Mouse (Mus musculus) ovary, adult 18-20 months (tissue): Measurements from ENCODE around the gene Doc2g.
"Not testable (repeated sequence)": the region's sequence is repeated elsewhere in the genome, so short reads cannot be mapped to it uniquely, and the experiment has no call there.

Source experiments
- DNase-seq: peaks from one replicate; pipeline ENCODE4 v3.0.0; 2022; ENCODE audit warnings: low spot score, mixed read lengths

The Doc2g gene

GRCm38 (mm10) chr19:4003112-4003511 is at the start of gene Doc2g:
Doc2g (plus strand) TSS chr19:4003313.
- DNase-seq = no peak

- no peak for DNase-seq
These were observed 48.1 kb upstream of the Doc2g start for GRCm38 (mm10) chr19:3955033-3955432.

DNA sequence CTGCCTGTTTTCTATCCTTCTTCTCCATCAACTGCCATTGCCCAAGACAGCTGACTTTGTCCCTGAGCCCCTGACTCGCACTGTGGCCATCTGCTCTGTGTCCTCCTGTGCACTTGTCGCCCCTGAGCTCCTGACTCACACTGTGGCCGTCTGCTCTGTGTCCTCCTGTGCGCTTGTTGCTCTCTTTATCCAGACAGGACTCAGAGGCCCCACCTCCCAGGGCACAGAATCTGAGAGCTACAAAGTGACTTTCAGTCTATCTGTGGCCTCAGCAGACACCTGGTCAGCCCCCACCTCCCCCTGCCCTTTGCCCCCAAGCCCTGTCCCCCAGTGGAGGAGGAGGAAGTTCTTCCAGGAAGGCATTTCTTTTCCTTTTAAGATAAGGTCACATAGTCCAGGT is 47.3 kb upstream of the Doc2g start:
- DNase-seq = no peak

DNA sequence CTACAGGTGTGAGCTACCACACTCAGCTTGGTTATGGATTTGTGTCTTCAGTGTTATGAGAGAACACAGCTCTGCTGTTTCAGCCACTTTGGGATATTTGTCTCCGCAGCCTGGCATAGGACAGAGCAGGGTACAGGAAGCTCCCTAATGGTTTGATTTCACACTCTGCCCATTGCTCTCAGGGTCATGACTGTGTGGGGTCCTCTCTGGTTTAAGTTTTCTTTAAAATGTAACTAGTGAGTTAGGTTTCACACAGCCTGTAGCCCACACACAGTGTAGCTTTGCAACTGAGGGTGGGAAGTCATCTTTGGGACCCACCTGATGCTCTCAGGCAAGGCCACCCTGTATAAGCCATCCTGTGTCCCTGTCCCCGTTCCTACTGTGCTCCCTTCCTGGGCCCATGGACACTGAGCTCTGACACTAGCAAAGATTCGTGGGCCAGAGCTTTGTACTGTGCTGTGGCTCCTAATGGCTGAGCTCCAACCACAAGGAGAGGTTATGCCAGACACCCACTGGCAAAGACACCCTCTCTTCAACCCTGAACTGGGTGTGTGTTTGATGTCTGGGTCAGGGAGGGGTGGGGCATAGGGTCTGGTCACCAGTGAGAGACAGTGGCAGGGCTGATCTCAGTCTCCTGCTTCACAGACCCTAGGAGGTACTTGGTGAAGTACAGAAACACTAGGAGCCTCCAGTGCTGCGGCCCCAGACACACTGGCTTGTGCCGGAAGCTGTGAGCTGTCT is 45.6 kb upstream of the Doc2g start:
- DNase-seq = not testable (repeated sequence)

DNA sequence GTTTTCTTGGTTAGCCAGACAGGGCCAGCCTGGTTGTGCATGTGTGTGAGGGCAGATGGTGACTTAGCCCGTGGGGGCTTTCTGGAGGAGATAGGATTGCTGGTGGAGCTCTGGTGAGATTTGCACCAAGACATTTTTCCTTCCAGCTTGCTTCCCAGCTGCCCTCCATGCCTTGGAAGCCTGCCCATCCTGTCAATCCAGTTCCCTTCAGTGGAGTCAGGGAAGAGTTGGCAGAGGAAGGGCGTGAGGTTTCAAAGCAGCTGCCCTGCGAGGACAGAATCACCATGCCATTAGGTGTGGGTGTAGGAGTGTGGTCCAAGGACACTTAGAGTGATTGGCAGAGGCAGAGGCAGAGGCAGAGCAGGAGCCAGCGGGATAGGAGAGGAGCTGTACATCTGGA is 44.6 kb upstream of the Doc2g start, which contains the start of gene Aldh3b3:
Gene Aldh3b3, plus strand, starts transcription at position 176 of the 400 bp plus-strand sequence.
- no peak for DNase-seq

DNA sequence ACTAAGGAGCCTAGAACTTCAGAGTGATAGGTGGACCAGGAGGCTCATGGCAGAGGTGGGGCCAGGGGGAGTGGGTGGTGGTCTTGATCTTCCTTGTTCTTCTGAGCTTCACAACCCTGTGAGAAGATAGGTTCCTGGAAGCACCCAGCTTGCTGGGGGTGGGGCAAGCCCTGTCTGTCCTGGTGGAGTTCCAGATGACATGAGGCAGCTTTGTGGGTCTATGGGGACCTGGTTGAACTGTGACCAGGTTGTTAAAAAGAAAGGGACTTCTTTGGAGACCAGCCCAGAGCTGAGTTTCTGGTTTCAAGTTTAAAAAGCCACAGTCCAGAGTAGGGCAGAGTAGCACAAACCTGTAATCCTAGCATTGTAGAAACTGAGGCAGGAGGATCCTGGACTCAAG is 44.1 kb upstream of the Doc2g start:
- no peak for DNase-seq

DNA sequence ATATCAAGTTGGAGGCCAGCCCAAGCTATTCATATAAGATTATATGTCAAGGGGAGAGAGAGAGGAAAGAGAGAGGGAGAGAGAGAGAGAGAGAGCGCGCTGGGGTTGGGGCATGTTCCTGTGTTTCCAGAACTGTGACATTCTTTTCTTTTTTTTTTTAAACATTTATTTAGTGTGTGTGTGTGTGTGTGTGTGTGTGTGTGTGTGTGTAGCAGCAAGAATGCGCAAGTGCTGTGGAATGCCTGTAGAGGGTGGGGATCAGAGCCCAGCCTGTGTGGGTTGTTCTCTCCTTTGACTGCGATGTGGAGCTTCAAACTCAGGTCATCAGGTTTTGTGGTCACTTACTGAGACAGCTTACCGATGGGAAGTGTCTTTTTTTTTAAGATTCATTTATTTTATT is 42.9 kb upstream of the Doc2g start:
- DNase-seq = no peak

DNA sequence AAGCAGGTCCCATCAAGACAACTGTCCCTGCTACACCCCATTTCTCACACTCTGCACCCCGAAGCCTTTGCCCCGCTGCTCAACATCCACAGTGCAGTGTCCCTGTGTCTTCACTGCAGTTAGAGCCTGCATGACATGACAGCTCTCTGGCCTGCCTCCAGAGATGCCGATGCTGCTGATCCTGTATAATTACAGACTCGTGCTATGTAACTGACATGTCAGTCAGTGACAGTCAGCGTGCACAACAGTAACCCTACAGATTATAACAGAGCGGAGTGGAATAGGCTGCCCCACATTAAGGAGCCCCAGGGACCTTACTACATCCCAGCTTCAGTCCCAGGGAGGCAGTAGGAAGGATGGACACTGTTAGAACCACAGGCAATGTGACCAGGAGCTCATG is 41.3 kb upstream of the Doc2g start:
- not testable (repeated sequence) for DNase-seq

DNA sequence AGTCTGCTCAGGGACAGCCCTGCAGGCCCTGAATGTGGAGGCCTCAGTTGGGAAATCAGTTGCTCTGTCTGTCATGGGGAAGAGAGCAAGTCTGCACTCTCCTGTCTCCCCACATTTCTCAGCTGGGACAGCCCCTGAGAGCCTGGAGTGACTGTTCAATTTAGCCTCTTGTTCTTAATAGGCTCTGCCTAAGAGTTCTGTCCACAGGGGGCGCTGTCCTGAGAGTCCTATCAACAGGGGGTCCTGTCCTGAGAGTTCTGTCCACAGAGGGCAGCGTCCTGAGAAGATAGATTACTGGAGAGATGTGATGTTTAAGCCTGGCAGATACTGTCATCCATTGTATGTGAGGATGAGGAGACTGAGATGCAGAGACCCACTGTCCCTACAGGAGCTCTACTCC is 40.6 kb upstream of the Doc2g start:
- DNase-seq = no peak

DNA sequence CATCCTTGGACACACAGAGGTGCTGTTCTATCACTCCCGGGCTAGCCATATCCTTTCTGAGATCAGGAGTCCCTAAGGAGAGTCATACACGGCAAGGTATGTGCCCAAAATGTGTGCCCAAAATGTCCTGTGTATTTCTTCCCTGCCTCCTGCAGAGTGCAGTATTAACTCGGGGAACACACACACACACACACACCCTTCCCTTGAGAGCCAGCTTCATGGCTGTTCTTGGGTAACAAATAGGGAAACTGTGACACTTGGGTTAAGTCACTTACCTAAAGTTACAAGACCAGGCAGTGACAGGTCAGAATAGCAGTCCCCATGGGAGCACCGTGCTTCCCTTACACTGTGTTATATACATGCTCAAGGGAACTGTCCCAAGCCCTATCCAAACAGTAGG is 39.1 kb upstream of the Doc2g start:
- DNase-seq = no peak

- DNase-seq = no peak
These were observed 36.6 kb upstream of the Doc2g start for GRCm38 (mm10) chr19:3966330-3967075.

DNA sequence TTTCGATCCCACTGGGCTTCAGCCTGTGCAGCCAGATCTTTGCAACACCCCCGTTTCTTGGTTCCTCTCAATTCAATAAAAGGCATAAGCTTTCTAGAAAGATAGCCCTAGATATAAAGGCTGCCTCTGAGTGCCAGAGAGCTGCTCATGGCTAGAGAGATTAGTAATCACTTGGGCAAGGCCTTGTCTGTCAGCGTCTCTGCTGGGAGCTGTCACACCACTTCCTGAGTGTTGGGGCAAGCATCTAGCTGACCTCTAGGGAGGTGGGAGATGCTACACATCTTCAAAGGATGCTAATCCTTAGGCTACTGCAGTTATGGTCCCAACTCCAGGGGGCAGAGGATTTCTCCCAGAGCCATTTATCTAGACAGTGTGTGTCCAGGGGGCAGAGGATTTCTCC is 35.9 kb upstream of the Doc2g start:
- DNase-seq = no peak

GRCm38 (mm10) chr19:3972229-3972628 is 30.9 kb upstream of the Doc2g start, which contains the start of gene Aldh3b2:
Aldh3b2 (plus strand) TSS chr19:3972328.
- DNase-seq = no peak

GRCm38 (mm10) chr19:3974608-3975007 is 28.5 kb upstream of the Doc2g start:
- not testable (repeated sequence) for DNase-seq

GRCm38 (mm10) chr19:3975866-3976265 is 27.2 kb upstream of the Doc2g start:
- DNase-seq = no peak

- peak; percentile 47 for DNase-seq
These were observed 22.8 kb upstream of the Doc2g start for GRCm38 (mm10) chr19:3980309-3980708.

GRCm38 (mm10) chr19:3980917-3981316 is 22.2 kb upstream of the Doc2g start:
- DNase-seq = no peak

DNA sequence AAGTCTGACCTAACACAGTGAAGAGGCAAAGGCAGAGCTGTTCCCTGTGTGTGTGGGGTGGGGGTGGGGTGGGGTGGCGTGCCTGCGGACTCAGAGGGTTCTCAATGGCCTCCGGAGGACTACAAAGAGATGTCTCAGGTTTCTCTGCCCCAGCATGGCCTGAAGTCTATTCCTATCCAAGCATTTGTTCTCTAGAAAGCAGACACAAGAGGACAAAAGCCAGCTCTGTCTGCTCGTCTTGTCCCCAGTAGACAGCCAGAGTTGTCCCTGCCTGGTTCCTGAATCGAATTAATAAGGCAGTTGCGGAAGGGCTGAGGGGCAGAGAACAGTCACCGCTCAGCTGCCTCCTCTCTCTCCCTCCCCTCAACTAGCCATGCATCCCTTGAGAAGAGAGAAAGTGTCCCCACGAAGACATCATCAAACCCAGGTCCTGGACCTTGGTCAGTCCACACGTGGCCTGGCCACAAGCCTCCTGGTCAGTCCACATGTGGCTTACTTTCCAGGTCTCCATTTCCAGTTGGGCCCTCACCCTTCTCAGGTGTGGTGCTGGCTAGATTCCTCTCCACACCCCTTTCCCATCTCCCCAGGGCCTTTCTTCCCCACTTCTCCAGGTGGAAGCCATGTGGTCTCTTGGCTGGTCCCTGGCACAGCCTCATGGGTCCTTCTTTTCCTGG is 19.4 kb upstream of the Doc2g start:
- DNase-seq = no peak

DNA sequence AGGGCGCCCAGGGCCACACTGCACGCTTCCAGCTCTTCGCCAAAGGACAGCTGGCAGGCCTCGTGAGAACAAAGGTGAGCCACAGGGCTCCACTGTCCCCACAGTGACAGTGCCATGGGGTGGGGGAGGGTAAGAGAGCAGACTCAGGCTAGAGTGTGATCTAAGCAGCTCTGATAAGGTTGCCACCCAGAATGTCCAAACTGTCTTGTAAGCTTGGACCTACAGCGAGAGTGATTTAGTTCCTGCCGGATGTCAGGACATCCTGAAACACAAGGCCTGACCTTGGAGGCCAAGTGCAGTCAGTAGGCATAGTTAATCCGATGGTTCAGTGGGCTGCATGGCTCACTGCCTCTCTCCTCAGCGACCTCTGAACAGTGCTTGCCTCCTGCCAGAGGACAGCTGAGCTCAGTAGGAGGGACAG is 17.8 kb upstream of the Doc2g start:
- DNase-seq = no peak

DNA sequence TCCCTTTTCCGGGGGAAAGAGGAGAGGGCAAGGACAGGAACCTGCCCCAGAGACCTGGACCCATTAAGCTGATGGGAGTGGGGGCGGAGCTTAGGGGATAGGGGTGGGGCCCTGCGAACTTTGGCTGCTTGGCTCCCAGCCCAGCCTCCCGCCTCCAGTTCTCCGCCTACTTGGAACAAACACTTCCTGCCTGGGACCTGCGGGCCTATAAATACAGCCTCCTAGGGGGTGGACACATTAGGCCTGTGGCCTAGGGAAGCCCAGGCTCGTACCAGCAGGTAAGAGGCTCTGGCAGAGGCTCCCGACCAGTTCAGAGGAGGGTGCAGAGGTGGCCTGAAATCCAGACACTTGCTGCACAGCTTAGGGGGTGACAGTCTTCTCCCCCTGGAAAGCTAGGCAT is 16.8 kb upstream of the Doc2g start, which contains the start of gene Acy3:
Gene Acy3, plus strand, starts transcription at position 237 of the 400 bp plus-strand sequence.
- peak; percentile 72 for DNase-seq

DNA sequence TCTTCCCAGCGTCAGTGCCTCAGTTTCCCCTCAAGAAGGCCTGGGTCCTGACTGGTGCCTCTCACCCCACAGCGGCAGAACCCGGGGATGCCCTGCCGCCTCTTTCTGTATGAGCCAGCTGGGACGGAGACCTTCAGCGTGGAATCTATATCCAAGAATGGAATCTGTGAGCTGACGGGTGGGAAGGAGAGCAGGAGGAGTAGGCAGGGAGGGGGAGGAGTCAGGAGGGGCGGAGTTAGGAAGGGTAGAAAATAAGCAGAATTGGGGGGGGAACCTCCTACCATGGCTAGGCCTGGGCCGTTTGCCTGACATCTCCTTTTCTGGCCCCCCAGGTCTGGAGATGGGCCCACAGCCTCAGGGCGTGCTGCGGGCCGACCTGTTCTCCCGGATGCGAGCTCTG is 15.0 kb upstream of the Doc2g start:
- DNase-seq = no peak

DNA sequence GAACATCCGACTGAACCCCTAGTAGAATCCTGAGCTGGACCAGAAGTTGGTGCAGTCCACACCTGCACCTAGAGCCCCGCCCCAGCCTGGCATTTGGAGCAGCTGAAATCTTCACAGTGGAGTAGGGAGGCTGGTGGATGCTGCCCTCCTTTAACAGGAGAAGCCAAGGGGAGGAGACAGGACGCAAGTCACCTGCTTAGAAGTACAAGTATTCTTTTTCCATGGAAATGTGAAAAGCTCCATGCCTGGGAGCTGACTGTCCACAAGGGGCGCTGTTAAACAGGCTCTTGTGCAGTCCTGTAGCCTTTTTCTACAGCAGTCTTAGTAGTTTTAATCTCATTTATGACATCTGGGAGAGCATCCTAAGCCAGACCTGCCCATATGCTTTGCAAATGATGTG is 14.4 kb upstream of the Doc2g start:
- no peak for DNase-seq

GRCm38 (mm10) chr19:3990804-3991203 is 12.3 kb upstream of the Doc2g start:
- no peak for DNase-seq
